Mouse (Mus musculus) neutrophil, adult 5-6 weeks (primary cell): Measurements from ENCODE around the gene Gna12. TPM values are rescaled to one million over a fixed set of nuclear protein-coding genes. Genes with fewer than 3 reads are reported as not detected.

ENCODE experiments used
- ATAC-seq: fragments of 151-379, 151-347 bp; 2 replicates; pipeline ENCODE4 v1.8.0; 2017; ENCODE audit warnings: mild to moderate bottlenecking, moderate TSS enrichment; ENCODE audit not compliant: insufficient number of reproducible peaks, poor library complexity, low FRiP score, severe bottlenecking; ENCODE audit errors: extremely low read depth
- total RNA-seq: library from RNA; stranded (forward); fragments of 200-1000 nt; gene quantifications from 2 replicates; pipeline ENCODE4 v1.2.3, GENCODE M21; 2017

Gna12 gene
- total RNA-seq, 1 experiment from 2014 or later: 9.9 TPM

GRCm38 (mm10) chr5:140829081-140829910, 935 bp downstream of the Gna12 start:
- ATAC-seq: no peak

GRCm38 (mm10) chr5:140828363-140828762, 1.9 kb downstream of the Gna12 start:
- ATAC-seq: no peak

- ATAC-seq: no peak
These were observed 2.3 kb downstream of the Gna12 start for GRCm38 (mm10) chr5:140827896-140828295.

- ATAC-seq: no peak
These were observed 2.8 kb downstream of the Gna12 start for GRCm38 (mm10) chr5:140827413-140827812.

GRCm38 (mm10) chr5:140826796-140827195, 3.4 kb downstream of the Gna12 start:
- ATAC-seq: no peak

- ATAC-seq: no peak
These were observed 4.1 kb downstream of the Gna12 start for GRCm38 (mm10) chr5:140826118-140826517.

GRCm38 (mm10) chr5:140824126-140824525, 6.1 kb downstream of the Gna12 start:
- ATAC-seq: no peak

GRCm38 (mm10) chr5:140823386-140823785, 6.8 kb downstream of the Gna12 start:
- no peak for ATAC-seq

- no peak for ATAC-seq
These were observed 8.3 kb downstream of the Gna12 start for GRCm38 (mm10) chr5:140821951-140822350.

GRCm38 (mm10) chr5:140820539-140820938, 9.7 kb downstream of the Gna12 start:
- ATAC-seq: no peak

GRCm38 (mm10) chr5:140819594-140819993, 10.6 kb downstream of the Gna12 start:
- no peak for ATAC-seq

- ATAC-seq: no peak
These were observed 11.7 kb downstream of the Gna12 start for GRCm38 (mm10) chr5:140818482-140819076.

GRCm38 (mm10) chr5:140816950-140817568, 13.2 kb downstream of the Gna12 start:
- no peak for ATAC-seq

GRCm38 (mm10) chr5:140816008-140816407, 14.2 kb downstream of the Gna12 start:
- no peak for ATAC-seq

GRCm38 (mm10) chr5:140815059-140815728, 15.0 kb downstream of the Gna12 start:
- no peak for ATAC-seq

GRCm38 (mm10) chr5:140814403-140814802, 15.8 kb downstream of the Gna12 start:
- no peak for ATAC-seq

- no peak for ATAC-seq
These were observed 17.5 kb downstream of the Gna12 start for GRCm38 (mm10) chr5:140812699-140813098.

GRCm38 (mm10) chr5:140812063-140812462, 18.2 kb downstream of the Gna12 start:
- ATAC-seq: no peak

GRCm38 (mm10) chr5:140811390-140811789, 18.8 kb downstream of the Gna12 start:
- ATAC-seq: no peak
